Mouse (Mus musculus) bone marrow, adult 2 months (tissue): ENCODE results near the gene Med20.

Experiments used
- CTCF ChIP-seq: fragments of 200-500 bp; IDR thresholded peaks from 2 replicates; pipeline ENCODE4 v1.5.1; 2011; ENCODE audit warnings: low read length, control low read depth; ENCODE audit not compliant: control insufficient read depth, insufficient read depth
- POLR2A ChIP-seq: fragments of 200-500 bp; IDR thresholded peaks from 2 replicates; pipeline ENCODE4 v1.6.1; 2011; ENCODE audit warnings: low read depth, mild to moderate bottlenecking, control low read depth, low read length, borderline replicate concordance; ENCODE audit not compliant: control insufficient read depth

DNA sequence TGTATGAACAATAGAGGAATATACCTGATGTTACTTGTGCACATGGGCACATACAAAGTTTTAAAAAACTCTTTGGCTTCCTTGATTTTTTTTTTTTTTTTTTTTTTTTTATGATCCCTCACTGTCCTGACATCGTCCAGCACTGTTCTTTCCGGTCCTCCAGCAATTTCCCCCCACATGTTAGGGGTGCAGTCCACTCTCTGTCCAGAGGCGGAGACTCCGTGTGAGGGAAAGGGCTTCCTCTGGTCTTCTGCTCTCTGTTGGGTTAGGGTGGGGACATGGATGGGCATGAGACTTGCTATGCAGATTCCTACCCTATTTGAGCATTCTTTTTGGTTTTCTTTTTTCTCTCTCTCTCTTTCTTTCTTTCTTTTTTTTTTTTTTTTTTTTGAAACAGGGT, 46.5 kb downstream of the Med20 start:
- TF ChIP-seq CTCF (no peak), POLR2A (no peak)
